Mouse (Mus musculus) neural tube, embryonic 15.5 days (tissue): ENCODE data around the gene Psmb7. TPM values are rescaled to one million over a fixed set of nuclear protein-coding genes. Genes with fewer than 3 reads are reported as not detected.
A peak's percentile ranks its signal among the peaks of the same experiment; 100 is the strongest.

Experiments used
- ATAC-seq: fragments of 200-750 bp; cut with Nextera tagmentation; 2 replicates; pipeline ENCODE4 v1.8.0; 2017; ENCODE audit warnings: mild to moderate bottlenecking, moderate TSS enrichment, moderate library complexity; ENCODE audit not compliant: low FRiP score
- H3K27ac ChIP-seq: fragments of 300-500 bp; sonication (generic); replicated peaks from 2 replicates; pipeline ENCODE4 v1.5.1; 2015; ENCODE audit warnings: mild to moderate bottlenecking, inconsistent platforms
- H3K27me3 ChIP-seq: fragments of 300-500 bp; sonication (generic); replicated peaks from 2 replicates; pipeline ENCODE4 v1.6.1; 2015; ENCODE audit warnings: inconsistent platforms
- H3K36me3 ChIP-seq: fragments of 300-500 bp; sonication (generic); 2 replicates; pipeline ENCODE4 v1.6.1; 2015; ENCODE audit warnings: inconsistent platforms
- H3K4me1 ChIP-seq: fragments of 300-500 bp; sonication (generic); 2 replicates; pipeline ENCODE4 v1.6.1; 2015; ENCODE audit warnings: inconsistent platforms
- H3K4me2 ChIP-seq: fragments of 300-500 bp; sonication (generic); 2 replicates; pipeline ENCODE4 v1.6.1; 2015; ENCODE audit warnings: inconsistent platforms, mild to moderate bottlenecking, moderate library complexity
- H3K4me3 ChIP-seq: fragments of 300-500 bp; sonication (generic); replicated peaks from 2 replicates; pipeline ENCODE4 v1.5.1; 2015; ENCODE audit warnings: mild to moderate bottlenecking, inconsistent platforms
- H3K9ac ChIP-seq: fragments of 300-500 bp; sonication (generic); replicated peaks from 2 replicates; pipeline ENCODE4 v1.6.1; 2015; ENCODE audit warnings: mild to moderate bottlenecking, inconsistent platforms
- H3K9me3 ChIP-seq: fragments of 300-500 bp; sonication (generic); replicated peaks from 2 replicates; pipeline ENCODE4 v1.6.1; 2016; ENCODE audit warnings: inconsistent platforms
- WGBS: fragments of 180-500 bp; shearing (Covaris S2); methylation state at CpG from one replicate; pipeline ENCODE4 v1.1.7; 2015; ENCODE audit warnings: mixed read lengths; 5-methylcytosine and 5-hydroxymethylcytosine counted together
- polyA plus RNA-seq: library from polyadenylated mRNA; unstranded; fragments of >200 nt; fragmentation: Nextera tagmentation; extraction: Ambion mirVana; gene quantifications from 2 replicates; pipeline ENCODE4 v1.2.1, GENCODE M21; 2015

Gene Psmb7
- polyA plus RNA-seq, 1 experiment from 2014 or later = 283 TPM

- 89% methylated on average over 2 of the region's 2 CpGs for WGBS
Observed at GRCm38 (mm10) chr2:38630574-38630973, 13.3 kb downstream of the Psmb7 start.

GRCm38 (mm10) chr2:38629451-38629850, 14.4 kb downstream of the Psmb7 start:
- no peak for ATAC-seq
- Histone ChIP-seq H3K4me2 (no peak overlapping the region), H3K27ac (no peak overlapping the region), H3K9ac (no peak overlapping the region), H3K4me3 (no peak overlapping the region), H3K36me3 (peaks cover 63% of the 10 kb centered on the region), H3K27me3 (no peaks in the 10 kb centered on the region), H3K4me1 (no peaks in the 10 kb centered on the region), H3K9me3 (no peaks in the 10 kb centered on the region)
- WGBS = 95% methylated on average over 3 of the region's 3 CpGs

More at GRCm38 (mm10) chr2:38630574-38630973, 13.3 kb downstream of the Psmb7 start:
- ATAC-seq = no peak
- no peak overlapping the region for H3K27ac ChIP-seq
- H3K4me2 ChIP-seq = no peak overlapping the region
- peaks cover 75% of the 10 kb centered on the region for H3K36me3 ChIP-seq
- no peaks in the 10 kb centered on the region for H3K27me3 ChIP-seq
- H3K4me1 ChIP-seq = no peaks in the 10 kb centered on the region
- H3K9ac ChIP-seq = no peak overlapping the region
- H3K9me3 ChIP-seq = no peaks in the 10 kb centered on the region
- H3K4me3 ChIP-seq = no peak overlapping the region

GRCm38 (mm10) chr2:38628801-38629200, 15.1 kb downstream of the Psmb7 start:
- ATAC-seq = no peak

GRCm38 (mm10) chr2:38623821-38624590, 19.9 kb downstream of the Psmb7 start:
- H3K9ac ChIP-seq = no peak overlapping the region
- ATAC-seq = no peak

More at GRCm38 (mm10) chr2:38628801-38629200, 15.1 kb downstream of the Psmb7 start:
- no peak overlapping the region for H3K27ac ChIP-seq
- no peaks in the 10 kb centered on the region for H3K27me3 ChIP-seq
- no peak overlapping the region for H3K9ac ChIP-seq
- H3K4me1 ChIP-seq = no peaks in the 10 kb centered on the region
- H3K4me3 ChIP-seq = no peak overlapping the region
- WGBS = 89% methylated on average over 4 of the region's 4 CpGs
- H3K9me3 ChIP-seq = no peaks in the 10 kb centered on the region
- H3K4me2 ChIP-seq = no peak overlapping the region
- H3K36me3 ChIP-seq = peaks cover 57% of the 10 kb centered on the region

GRCm38 (mm10) chr2:38623411-38623810, 20.5 kb downstream of the Psmb7 start:
- peaks cover 16% of the 10 kb centered on the region for H3K36me3 ChIP-seq
- H3K9me3 ChIP-seq = no peaks in the 10 kb centered on the region
- H3K4me3 ChIP-seq = no peak overlapping the region
- H3K4me2 ChIP-seq = no peak overlapping the region
- H3K27me3 ChIP-seq = no peaks in the 10 kb centered on the region
- ATAC-seq = no peak
- no peak overlapping the region for H3K27ac ChIP-seq
- no peak overlapping the region for H3K9ac ChIP-seq
- 92% methylated on average over 3 of the region's 3 CpGs for WGBS
- peaks cover 14% of the 10 kb centered on the region for H3K4me1 ChIP-seq

More at GRCm38 (mm10) chr2:38623821-38624590, 19.9 kb downstream of the Psmb7 start:
- Histone ChIP-seq H3K4me1 (peaks cover 14% of the 10 kb centered on the region), H3K4me2 (no peak overlapping the region), H3K36me3 (peaks cover 22% of the 10 kb centered on the region), H3K27me3 (no peaks in the 10 kb centered on the region), H3K9me3 (no peaks in the 10 kb centered on the region), H3K4me3 (no peak overlapping the region), H3K27ac (no peak overlapping the region)
- WGBS = 90% methylated on average over 8 of the region's 8 CpGs

GRCm38 (mm10) chr2:38621610-38622021, 22.3 kb downstream of the Psmb7 start:
- ATAC-seq = peak; percentile 86
- H3K4me1 ChIP-seq = peaks cover 15% of the 10 kb centered on the region
- H3K9ac ChIP-seq = no peak overlapping the region
- WGBS = 20% methylated on average over 6 of the region's 6 CpGs
- 0 out of 2 replicates have a peak, but pooled peaks cover 5% of the 10 kb centered on the region for H3K36me3 ChIP-seq
- H3K27me3 ChIP-seq = no peaks in the 10 kb centered on the region
- no peaks in the 10 kb centered on the region for H3K9me3 ChIP-seq
- H3K27ac ChIP-seq = peak overlapping the region; percentile 68
- no peak overlapping the region for H3K4me3 ChIP-seq
- H3K4me2 ChIP-seq = no peak overlapping the region

GRCm38 (mm10) chr2:38621076-38621475, 22.8 kb downstream of the Psmb7 start:
- Histone ChIP-seq H3K27ac (peak overlapping the region; percentile 68), H3K9ac (no peak overlapping the region), H3K4me2 (no peak overlapping the region), H3K27me3 (no peaks in the 10 kb centered on the region), H3K4me1 (peaks cover 20% of the 10 kb centered on the region), H3K4me3 (no peak overlapping the region), H3K9me3 (no peaks in the 10 kb centered on the region), H3K36me3 (0 out of 2 replicates have a peak, but pooled peaks cover 5% of the 10 kb centered on the region)
- no peak; the same call in 1 of the 2 replicates for ATAC-seq
- 75% methylated on average over 4 of the region's 4 CpGs for WGBS

- H3K27ac ChIP-seq = no peak overlapping the region
- H3K4me2 ChIP-seq = no peak overlapping the region
- no peak overlapping the region for H3K9ac ChIP-seq
- no peak overlapping the region for H3K4me3 ChIP-seq
- H3K9me3 ChIP-seq = no peaks in the 10 kb centered on the region
- 0 out of 2 replicates have a peak, but pooled peaks cover 3% of the 10 kb centered on the region for H3K36me3 ChIP-seq
- H3K27me3 ChIP-seq = no peaks in the 10 kb centered on the region
- no peak for ATAC-seq
- peaks cover 33% of the 10 kb centered on the region for H3K4me1 ChIP-seq
- WGBS = 90% methylated on average over 4 of the region's 4 CpGs
Observed at GRCm38 (mm10) chr2:38619777-38620176, 24.1 kb downstream of the Psmb7 start.

- Histone ChIP-seq H3K4me3 (no peak overlapping the region), H3K9me3 (no peaks in the 10 kb centered on the region), H3K27me3 (no peaks in the 10 kb centered on the region), H3K4me2 (no peak overlapping the region), H3K27ac (no peak overlapping the region), H3K4me1 (peaks cover 34% of the 10 kb centered on the region), H3K36me3 (0 out of 2 replicates have a peak, but pooled peaks cover 3% of the 10 kb centered on the region), H3K9ac (no peak overlapping the region)
- WGBS = 74% methylated on average over 5 of the region's 5 CpGs
- ATAC-seq = no peak
Observed at GRCm38 (mm10) chr2:38616956-38617872, 26.7 kb downstream of the Psmb7 start.

- Histone ChIP-seq H3K36me3 (0 out of 2 replicates have a peak, but pooled peaks cover 3% of the 10 kb centered on the region), H3K4me1 (peaks cover 25% of the 10 kb centered on the region), H3K27ac (0 out of 2 replicates have a peak overlapping the region, but pooled peaks have one; percentile 38), H3K4me2 (no peak overlapping the region), H3K9me3 (no peaks in the 10 kb centered on the region), H3K27me3 (no peaks in the 10 kb centered on the region), H3K9ac (no peak overlapping the region), H3K4me3 (no peak overlapping the region)
- no peak for ATAC-seq
- 53% methylated on average over 4 of the region's 4 CpGs for WGBS
Observed at GRCm38 (mm10) chr2:38616072-38616471, 27.8 kb downstream of the Psmb7 start.

- Histone ChIP-seq H3K27me3 (no peaks in the 10 kb centered on the region), H3K9me3 (no peaks in the 10 kb centered on the region), H3K9ac (no peak overlapping the region), H3K4me1 (peaks cover 35% of the 10 kb centered on the region), H3K36me3 (0 out of 2 replicates have a peak, but pooled peaks cover 1% of the 10 kb centered on the region), H3K4me2 (no peak overlapping the region), H3K27ac (peak overlapping the region; percentile 38; the same call in 1 of the 2 replicates), H3K4me3 (no peak overlapping the region)
- WGBS = 50% methylated on average over 6 of the region's 6 CpGs
- ATAC-seq = no peak
Observed at GRCm38 (mm10) chr2:38614437-38614836, 29.4 kb downstream of the Psmb7 start.
